In genomic region chr10:21994431-21994914, GRCm38 (mm10) we compare ENCODE assay signal across 8 mouse cellular contexts.
DNase-seq lines count a peak whose midpoint lies in the region; ATAC-seq and TF ChIP-seq lines count a peak whose summit lies in the region.

No protein-coding gene starts in this region.

- H3K27ac ChIP-seq in forebrain, embryonic 13.5 days, result 0 out of 2 replicates have a peak overlapping the region, but pooled peaks have one; percentile 20
- peak overlapping the region; percentile 84 for H3K27ac ChIP-seq in liver, embryonic 16.5 days (ENCODE audit: low read length)
- no peak overlapping the region for H3K27ac ChIP-seq in neural tube, embryonic 12.5 days
- H3K27ac ChIP-seq in stomach, postnatal 0 days (replicated peaks), result peak overlapping the region; percentile 99

- no peaks in the 10 kb centered on the region for H3K9me3 ChIP-seq in forebrain, embryonic 13.5 days (replicated peaks)
- no peaks in the 10 kb centered on the region for H3K9me3 ChIP-seq in liver, embryonic 16.5 days (replicated peaks; ENCODE audit: control insufficient read depth, low read length)
- no peaks in the 10 kb centered on the region for H3K9me3 ChIP-seq in neural tube, embryonic 12.5 days
- H3K9me3 ChIP-seq in stomach, postnatal 0 days (ENCODE audit: control insufficient read depth, low read length), result no peaks in the 10 kb centered on the region

- peak; percentile 91 for DNase-seq in ES-CJ7 (ENCODE audit: low read depth, low spot score)
- DNase-seq in heart, postnatal 10 days, result peak; percentile 96 to 98
- peak; percentile 78 for DNase-seq in large intestine, adult 2 months (ENCODE audit: low read depth, low spot score)
- DNase-seq in stomach, postnatal 0 days (ENCODE audit: low spot score), result peak; percentile 97

- peaks cover 16% of the 10 kb centered on the region; the same call in 1 of the 2 replicates for H3K36me3 ChIP-seq in forebrain, embryonic 13.5 days (ENCODE audit: poor library complexity, severe bottlenecking)
- H3K36me3 ChIP-seq in liver, embryonic 16.5 days (ENCODE audit: control insufficient read depth, insufficient read depth), result no peaks in the 10 kb centered on the region
- peaks cover 19% of the 10 kb centered on the region; the same call in 1 of the 2 replicates for H3K36me3 ChIP-seq in neural tube, embryonic 12.5 days
- H3K36me3 ChIP-seq in stomach, postnatal 0 days (ENCODE audit: control insufficient read depth, insufficient read depth, low read length), result peaks cover 21% of the 10 kb centered on the region; the same call in 1 of the 2 replicates

- ATAC-seq in cerebellum, adult (ENCODE audit: insufficient number of reproducible peaks, low FRiP score, low TSS enrichment), result peak; percentile 85
- ATAC-seq in forebrain, embryonic 13.5 days, result peak; percentile 97
- ATAC-seq in liver, embryonic 16.5 days (ENCODE audit: low read depth), result peak; percentile 93
- ATAC-seq in neural tube, embryonic 12.5 days (ENCODE audit: low FRiP score, low read depth), result peak; percentile 97
- ATAC-seq in stomach, postnatal 0 days (ENCODE audit: low FRiP score, low TSS enrichment), result peak; percentile 95

- intact Hi-C loops in heart, postnatal 10 days (cut with DNase I), result loop anchor here (5.0 kb wide), 3 partner anchors 72 to 447 kb away; no protein-coding TSS in a partner anchor

- peaks cover 11% of the 10 kb centered on the region for H3K4me1 ChIP-seq in forebrain, embryonic 13.5 days
- H3K4me1 ChIP-seq in liver, embryonic 16.5 days (ENCODE audit: control insufficient read depth, low read depth, low read length), result no peaks in the 10 kb centered on the region; the same call in none of the 2 replicates
- peaks cover 7% of the 10 kb centered on the region for H3K4me1 ChIP-seq in neural tube, embryonic 12.5 days
- peaks cover 4% of the 10 kb centered on the region; the same call in 1 of the 2 replicates for H3K4me1 ChIP-seq in stomach, postnatal 0 days (replicated peaks; ENCODE audit: control insufficient read depth, insufficient read depth)

- TF ChIP-seq CTCF in stomach, postnatal 0 days (IDR thresholded peaks at IDR 0.05; ENCODE audit: low read depth), result no peak; the same call in 1 of the 2 replicates

- peak overlapping the region; percentile 63 for H3K4me3 ChIP-seq in forebrain, embryonic 13.5 days
- H3K4me3 ChIP-seq in liver, embryonic 16.5 days (ENCODE audit: low read depth, low read length), result peak overlapping the region; percentile 69
- peak overlapping the region; percentile 65 for H3K4me3 ChIP-seq in neural tube, embryonic 12.5 days
- peak overlapping the region; percentile 85 for H3K4me3 ChIP-seq in stomach, postnatal 0 days (ENCODE audit: low read depth, low read length)

- peaks cover 19% of the 10 kb centered on the region for H3K27me3 ChIP-seq in forebrain, embryonic 13.5 days
- peaks cover 33% of the 10 kb centered on the region for H3K27me3 ChIP-seq in liver, embryonic 16.5 days (ENCODE audit: control insufficient read depth, insufficient read depth, low read depth, low read length)
- H3K27me3 ChIP-seq in neural tube, embryonic 12.5 days (replicated peaks), result peaks cover 10% of the 10 kb centered on the region
- no peaks in the 10 kb centered on the region for H3K27me3 ChIP-seq in stomach, postnatal 0 days (ENCODE audit: control insufficient read depth, insufficient read depth, low read length)

- TF ChIP-seq EP300 in stomach, postnatal 0 days (optimal IDR thresholded peaks at IDR 0.05), result peak; percentile 15

- H3K4me2 ChIP-seq in forebrain, embryonic 13.5 days, result peak overlapping the region; percentile 94
- H3K4me2 ChIP-seq in liver, embryonic 16.5 days (ENCODE audit: low read depth, low read length), result peak overlapping the region; percentile 67
- peak overlapping the region; percentile 93 for H3K4me2 ChIP-seq in neural tube, embryonic 12.5 days (replicated peaks)
- H3K4me2 ChIP-seq in stomach, postnatal 0 days (replicated peaks; ENCODE audit: low read depth), result peak overlapping the region; percentile 92

- WGBS in forebrain, embryonic 13.5 days, result under 1% methylated on average over 40 of the region's 40 CpGs
- under 1% methylated on average over 40 of the region's 40 CpGs for WGBS in large intestine, adult 2 months
- WGBS in liver, embryonic 16.5 days (ENCODE audit: insufficient replicate concordance), result under 1% methylated on average over 39 of the region's 40 CpGs
- under 1% methylated on average over 40 of the region's 40 CpGs for WGBS in neural tube, embryonic 12.5 days
- WGBS in stomach, postnatal 0 days, result 0% methylated on average over 40 of the region's 40 CpGs

- peak overlapping the region; percentile 72 for H3K9ac ChIP-seq in forebrain, embryonic 13.5 days
- H3K9ac ChIP-seq in liver, embryonic 16.5 days (ENCODE audit: low read depth, low read length), result peak overlapping the region; percentile 70
- H3K9ac ChIP-seq in neural tube, embryonic 12.5 days, result peak overlapping the region; percentile 67
- H3K9ac ChIP-seq in stomach, postnatal 0 days (ENCODE audit: low read length), result peak overlapping the region; percentile 95
